Mouse (Mus musculus) hindbrain, embryonic 10.5 days (tissue): ENCODE results near the gene Cyp2j12. TPM values are rescaled to one million over a fixed set of nuclear protein-coding genes. Genes with fewer than 3 reads are reported as not detected.
"Not testable (repeated sequence)": the region's sequence is repeated elsewhere in the genome, so short reads cannot be mapped to it uniquely, and the experiment has no call there.

Experiments
- DNase-seq: peaks from one replicate; pipeline ENCODE4 v3.0.0-alpha.2; 2017; ENCODE audit warnings: low spot score
- H3K27ac ChIP-seq: fragments of 300-500 bp; sonication (generic); 2 replicates; pipeline ENCODE4 v1.5.1; 2016; ENCODE audit warnings: mild to moderate bottlenecking, moderate library complexity
- H3K27me3 ChIP-seq: fragments of 300-500 bp; sonication (generic); 2 replicates; pipeline ENCODE4 v1.6.1; 2016; ENCODE audit warnings: mild to moderate bottlenecking; ENCODE audit not compliant: poor library complexity, insufficient read depth, severe bottlenecking
- H3K36me3 ChIP-seq: fragments of 300-500 bp; sonication (generic); 2 replicates; pipeline ENCODE4 v1.6.1; 2016; ENCODE audit warnings: mild to moderate bottlenecking, moderate library complexity
- H3K4me1 ChIP-seq: fragments of 300-500 bp; sonication (generic); replicated peaks from 2 replicates; pipeline ENCODE4 v1.6.1; 2016; ENCODE audit warnings: mild to moderate bottlenecking
- H3K4me3 ChIP-seq: fragments of 300-500 bp; sonication (generic); 2 replicates; pipeline ENCODE4 v1.5.1; 2016; ENCODE audit warnings: mild to moderate bottlenecking, moderate library complexity
- H3K9me3 ChIP-seq: fragments of 300-500 bp; sonication (generic); 2 replicates; pipeline ENCODE4 v1.6.1; 2016; ENCODE audit warnings: mild to moderate bottlenecking, moderate library complexity
- WGBS: fragments of 180-500 bp; shearing (Covaris S2); methylation state at CpG from one replicate; pipeline ENCODE4 v1.1.7; 2016; 5-methylcytosine and 5-hydroxymethylcytosine counted together
- polyA plus RNA-seq: library from polyadenylated mRNA; unstranded; fragments of >200 nt; fragmentation: Nextera tagmentation; extraction: Ambion mirVana; gene quantifications from 2 replicates; pipeline ENCODE4 v1.2.1, GENCODE M21; 2016

Cyp2j12 gene
- not detected in 2 replicates for polyA plus RNA-seq

GRCm38 (mm10) chr4:96140732-96141467 is at the start of gene Cyp2j12:
Gene Cyp2j12, minus strand, starts transcription at chr4:96141152.
- WGBS: 79% methylated on average over 7 of the region's 7 CpGs
- Histone ChIP-seq H3K4me1 (no peaks in the 10 kb centered on the region), H3K4me3 (no peak within 1 kb of the TSS), H3K27ac (no peak within 1 kb of the TSS), H3K9me3 (no peaks in the 10 kb centered on the region), H3K36me3 (no peaks in the 10 kb centered on the region), H3K27me3 (no peaks in the 10 kb centered on the region)
- DNase-seq: no peak

- H3K4me1 ChIP-seq, H3K36me3 ChIP-seq, H3K9me3 ChIP-seq, H3K27me3 ChIP-seq, H3K27ac ChIP-seq, H3K4me3 ChIP-seq, DNase-seq: not testable (repeated sequence)
- 90% methylated on average over 5 of the region's 5 CpGs for WGBS
Observed at GRCm38 (mm10) chr4:96189321-96189720, 48.4 kb upstream of the Cyp2j12 start.

- WGBS: 88% methylated on average over 2 of the region's 2 CpGs
- not testable (repeated sequence) for H3K4me1 ChIP-seq
Observed at GRCm38 (mm10) chr4:96188671-96189070, 47.7 kb upstream of the Cyp2j12 start.

GRCm38 (mm10) chr4:96188146-96188545 is 47.2 kb upstream of the Cyp2j12 start:
- not testable (repeated sequence) for H3K4me1 ChIP-seq, DNase-seq, H3K36me3 ChIP-seq, H3K27me3 ChIP-seq, H3K9me3 ChIP-seq, H3K27ac ChIP-seq, H3K4me3 ChIP-seq
- WGBS: 85% methylated on average over 2 of the region's 2 CpGs

More at GRCm38 (mm10) chr4:96188671-96189070, 47.7 kb upstream of the Cyp2j12 start:
- not testable (repeated sequence) for H3K27me3 ChIP-seq, H3K4me3 ChIP-seq, H3K27ac ChIP-seq, H3K36me3 ChIP-seq, H3K9me3 ChIP-seq, DNase-seq

- H3K27me3 ChIP-seq, DNase-seq, H3K9me3 ChIP-seq, H3K36me3 ChIP-seq, H3K4me1 ChIP-seq, H3K4me3 ChIP-seq, H3K27ac ChIP-seq: not testable (repeated sequence)
- 85% methylated on average over 2 of the region's 2 CpGs for WGBS
Observed at GRCm38 (mm10) chr4:96184716-96185115, 43.8 kb upstream of the Cyp2j12 start.

- Histone ChIP-seq H3K36me3 (no peaks in the 10 kb centered on the region), H3K9me3 (no peaks in the 10 kb centered on the region), H3K27ac (no peak overlapping the region), H3K4me1 (no peaks in the 10 kb centered on the region), H3K4me3 (no peak overlapping the region), H3K27me3 (no peaks in the 10 kb centered on the region)
- DNase-seq: no peak
- WGBS: 92% methylated on average over 1 of the region's 1 CpGs
Observed at GRCm38 (mm10) chr4:96162839-96163238, 21.9 kb upstream of the Cyp2j12 start.

GRCm38 (mm10) chr4:96161575-96161974 is 20.6 kb upstream of the Cyp2j12 start:
- 80% methylated on average over 1 of the region's 1 CpGs for WGBS
- Histone ChIP-seq H3K4me3 (no peak overlapping the region), H3K27ac (no peak overlapping the region), H3K4me1 (no peaks in the 10 kb centered on the region), H3K36me3 (no peaks in the 10 kb centered on the region), H3K27me3 (no peaks in the 10 kb centered on the region), H3K9me3 (no peaks in the 10 kb centered on the region)
- no peak for DNase-seq

GRCm38 (mm10) chr4:96139226-96139625 is 1.7 kb downstream of the Cyp2j12 start:
- Histone ChIP-seq H3K4me3 (no peak overlapping the region), H3K9me3 (no peaks in the 10 kb centered on the region), H3K27ac (no peak overlapping the region), H3K27me3 (no peaks in the 10 kb centered on the region), H3K36me3 (no peaks in the 10 kb centered on the region), H3K4me1 (no peaks in the 10 kb centered on the region)
- DNase-seq: no peak
- WGBS: 100% methylated on average over 1 of the region's 1 CpGs

- WGBS: 80% methylated on average over 3 of the region's 3 CpGs
- Histone ChIP-seq H3K27me3 (no peaks in the 10 kb centered on the region), H3K4me1 (no peaks in the 10 kb centered on the region), H3K27ac (no peak overlapping the region), H3K36me3 (no peaks in the 10 kb centered on the region), H3K9me3 (no peaks in the 10 kb centered on the region), H3K4me3 (no peak overlapping the region)
- DNase-seq: no peak
Observed at GRCm38 (mm10) chr4:96134246-96134645, 6.7 kb downstream of the Cyp2j12 start.

GRCm38 (mm10) chr4:96096841-96097240 is 44.1 kb downstream of the Cyp2j12 start:
- H3K4me3 ChIP-seq: no peak overlapping the region
- no peak overlapping the region for H3K27ac ChIP-seq
- no peaks in the 10 kb centered on the region for H3K9me3 ChIP-seq
- no peaks in the 10 kb centered on the region for H3K4me1 ChIP-seq
- H3K36me3 ChIP-seq: no peaks in the 10 kb centered on the region
- DNase-seq: no peak
- 69% methylated on average over 2 of the region's 2 CpGs for WGBS
- no peaks in the 10 kb centered on the region for H3K27me3 ChIP-seq

GRCm38 (mm10) chr4:96091869-96092268 is 49.1 kb downstream of the Cyp2j12 start:
- no peaks in the 10 kb centered on the region for H3K9me3 ChIP-seq
- no peaks in the 10 kb centered on the region for H3K4me1 ChIP-seq
- H3K4me3 ChIP-seq: no peak overlapping the region

GRCm38 (mm10) chr4:96089356-96090048 is 51.5 kb downstream of the Cyp2j12 start:
- not testable (repeated sequence) for DNase-seq, H3K9me3 ChIP-seq, H3K36me3 ChIP-seq, H3K4me1 ChIP-seq, H3K4me3 ChIP-seq, H3K27ac ChIP-seq, H3K27me3 ChIP-seq
- 57% methylated on average over 6 of the region's 6 CpGs for WGBS

More at GRCm38 (mm10) chr4:96091869-96092268, 49.1 kb downstream of the Cyp2j12 start:
- no peak for DNase-seq
- no peak overlapping the region for H3K27ac ChIP-seq
- H3K27me3 ChIP-seq: no peaks in the 10 kb centered on the region
- no peaks in the 10 kb centered on the region for H3K36me3 ChIP-seq

- no peak for DNase-seq
- Histone ChIP-seq H3K36me3 (no peaks in the 10 kb centered on the region), H3K4me1 (peaks cover 11% of the 10 kb centered on the region), H3K27me3 (0 out of 2 replicates have a peak, but pooled peaks cover 3% of the 10 kb centered on the region), H3K4me3 (no peak overlapping the region), H3K27ac (no peak overlapping the region), H3K9me3 (no peaks in the 10 kb centered on the region)
Observed at GRCm38 (mm10) chr4:96078308-96078707, 62.6 kb downstream of the Cyp2j12 start.
